Mouse (Mus musculus): Measurements from ENCODE around the gene Wdr19. TPM values are rescaled to one million over a fixed set of nuclear protein-coding genes. Genes with fewer than 3 reads are reported as not detected.
"Not testable (repeated sequence)": the region's sequence is repeated elsewhere in the genome, so short reads cannot be mapped to it uniquely, and the experiment has no call there.

Wdr19 gene
- total RNA-seq, 2 experiments from 2014 or later, result 7.0 to 9.3 TPM

DNA sequence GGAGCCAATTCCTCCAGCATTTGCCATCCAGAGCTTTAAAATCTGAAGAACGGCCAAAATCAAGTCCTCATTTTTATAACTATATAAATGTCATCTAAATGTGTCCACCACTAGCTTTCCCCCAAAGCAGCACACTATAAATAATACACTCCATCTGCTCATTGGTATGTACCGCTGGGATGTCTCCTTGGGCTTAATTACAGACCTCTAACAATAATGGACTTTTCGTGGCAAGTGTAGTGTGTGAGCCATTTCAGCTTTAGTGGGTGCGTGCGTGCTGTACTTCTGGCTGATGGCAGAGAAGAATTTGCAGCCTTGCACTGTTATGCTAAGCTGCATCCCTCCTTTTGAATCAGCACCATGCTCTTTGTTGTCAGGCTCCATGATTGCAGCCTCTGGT lies 7.9 kb upstream of the Wdr19 start:
- DNase-seq, result no peak

DNA sequence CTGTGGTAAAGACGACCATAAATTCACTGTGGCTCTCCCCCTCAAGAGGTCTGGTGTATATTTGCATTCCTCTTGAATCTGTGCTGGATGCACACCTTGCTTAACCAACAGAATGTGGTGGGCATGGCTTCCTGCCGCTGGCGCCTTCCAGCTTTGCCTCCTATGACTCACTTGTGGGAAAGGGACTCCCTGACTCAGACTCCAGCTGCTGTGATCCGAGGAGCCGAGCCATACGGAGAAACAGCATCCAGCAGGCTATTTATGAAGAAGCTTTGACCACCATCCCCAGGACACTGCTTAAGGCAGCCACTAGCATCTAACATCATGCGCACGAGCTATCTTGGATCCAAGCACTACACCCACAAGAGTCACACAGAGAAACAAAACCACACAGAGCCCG lies 5.1 kb upstream of the Wdr19 start:
- DNase-seq, result no peak

DNA sequence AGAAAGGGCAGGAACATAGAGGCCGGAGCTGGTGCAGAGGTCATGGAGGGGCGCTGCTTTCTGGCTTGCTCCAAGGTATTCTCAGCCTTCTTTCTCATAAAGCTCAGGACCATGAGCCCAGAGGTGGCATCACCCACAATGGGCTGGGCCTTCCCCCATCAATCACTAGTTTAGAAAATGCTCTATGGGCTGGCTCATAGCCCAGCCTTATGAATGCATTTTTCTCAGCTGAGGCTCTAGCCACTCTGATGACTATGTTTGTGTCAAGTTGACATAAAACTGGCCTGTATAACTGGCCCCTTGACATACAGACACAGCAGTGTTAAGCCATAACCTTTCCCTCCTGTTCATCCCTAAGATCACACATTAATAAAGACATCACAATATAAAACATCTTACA lies 5.2 kb downstream of the Wdr19 start:
- no peak for DNase-seq

DNA sequence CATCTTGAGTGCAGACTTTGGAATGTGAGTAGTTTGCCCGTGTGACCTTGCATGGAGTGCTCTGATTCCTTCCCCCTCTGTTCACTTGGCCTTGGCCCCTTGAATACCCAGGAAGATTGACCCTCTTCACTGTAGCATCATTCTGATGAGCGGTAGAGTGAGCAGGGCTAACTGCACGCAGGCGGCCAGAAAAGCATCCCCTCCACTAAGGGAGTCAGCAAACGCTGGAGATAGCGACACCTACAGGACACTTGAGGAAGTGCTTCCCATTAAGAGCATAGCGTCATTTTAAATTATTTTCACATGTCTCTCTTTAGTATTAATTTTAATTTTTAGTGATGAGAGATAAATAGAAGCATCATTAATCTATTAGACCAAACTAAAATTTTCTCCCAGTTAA lies 13.8 kb downstream of the Wdr19 start:
- peak; percentile 53 for DNase-seq

DNA sequence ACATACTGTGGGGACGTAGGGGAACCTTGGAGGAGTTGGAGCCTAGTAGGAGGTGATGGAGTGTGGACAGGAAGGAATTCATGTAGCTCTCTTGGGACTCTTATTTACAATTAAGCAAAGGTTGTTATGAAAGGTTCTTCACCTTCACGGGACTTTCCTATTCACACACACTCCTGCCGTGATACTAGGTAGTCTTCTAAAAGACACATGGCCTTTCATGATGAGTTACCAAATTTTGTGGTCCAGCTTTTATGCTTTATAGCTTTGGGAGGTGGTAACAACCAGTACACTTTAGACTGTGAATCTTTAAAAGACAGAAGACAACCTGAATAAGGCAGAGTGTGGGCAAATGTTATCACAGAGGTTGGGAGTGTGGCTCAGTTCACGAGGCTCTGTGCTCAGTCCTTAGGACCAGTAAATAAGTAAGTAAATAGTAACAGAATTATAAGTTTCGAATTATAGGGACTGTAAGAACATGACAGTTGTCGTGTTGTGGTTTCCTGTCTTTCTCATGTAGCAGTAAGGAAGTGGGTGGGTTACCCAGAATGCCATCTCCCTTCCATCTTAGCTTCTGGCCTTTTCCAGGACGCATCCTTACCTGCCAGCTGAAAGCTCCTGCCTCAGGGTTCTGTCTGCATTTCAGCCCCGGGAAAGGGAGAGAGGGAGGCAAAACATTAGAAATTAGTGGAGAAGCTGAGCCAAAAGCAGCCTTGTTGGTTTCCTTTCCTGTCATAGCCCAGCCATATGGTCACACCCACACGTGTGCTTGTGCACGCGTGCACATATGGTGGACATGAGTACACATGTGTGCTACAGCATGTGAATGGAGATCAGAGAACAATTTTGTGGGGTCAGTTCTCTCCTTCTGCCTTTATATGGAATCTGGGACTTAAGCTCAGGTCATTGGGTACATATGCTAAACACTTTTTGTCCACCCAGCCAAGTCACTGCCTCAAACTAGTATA lies 18.1 kb downstream of the Wdr19 start:
- DNase-seq, result no peak

DNA sequence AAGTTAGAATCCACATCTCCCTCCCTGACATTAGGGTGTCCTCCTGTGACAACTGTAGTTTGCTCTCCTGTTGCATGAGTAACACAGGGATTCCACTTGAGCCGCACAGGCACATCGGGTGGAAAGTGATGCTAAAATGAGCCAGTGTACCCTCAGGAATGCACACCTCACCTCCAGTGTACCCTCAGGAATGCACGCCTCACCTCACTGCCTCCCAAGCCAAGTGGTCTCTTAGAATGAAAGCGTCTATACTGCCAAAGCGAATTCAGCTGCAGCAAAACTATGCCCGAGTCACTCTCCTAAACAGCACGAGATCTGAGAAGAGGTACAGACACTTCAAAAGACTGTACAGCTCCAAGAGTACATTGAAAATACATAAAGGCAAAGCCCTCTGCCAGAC lies 21.5 kb downstream of the Wdr19 start:
- DNase-seq, result no peak

DNA sequence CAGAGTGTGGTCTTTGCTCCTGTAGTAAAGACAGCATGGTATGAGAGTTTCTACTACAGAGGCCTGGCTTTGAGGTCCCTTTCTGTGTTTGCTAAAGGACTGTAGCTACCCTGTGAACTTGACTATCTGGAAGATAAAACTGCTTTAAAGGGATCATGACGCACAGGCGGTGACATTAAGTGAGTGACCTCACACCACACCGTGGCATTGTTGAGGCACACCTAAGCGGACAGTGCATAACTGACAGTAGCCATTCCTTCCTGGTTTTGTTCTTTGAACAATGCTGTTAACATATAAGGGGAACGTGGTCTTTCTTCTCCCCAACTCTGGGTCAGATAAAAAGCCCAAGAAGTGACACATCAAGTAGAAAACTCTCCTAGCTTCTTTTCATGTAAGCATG lies 24.6 kb downstream of the Wdr19 start:
- no peak for DNase-seq

DNA sequence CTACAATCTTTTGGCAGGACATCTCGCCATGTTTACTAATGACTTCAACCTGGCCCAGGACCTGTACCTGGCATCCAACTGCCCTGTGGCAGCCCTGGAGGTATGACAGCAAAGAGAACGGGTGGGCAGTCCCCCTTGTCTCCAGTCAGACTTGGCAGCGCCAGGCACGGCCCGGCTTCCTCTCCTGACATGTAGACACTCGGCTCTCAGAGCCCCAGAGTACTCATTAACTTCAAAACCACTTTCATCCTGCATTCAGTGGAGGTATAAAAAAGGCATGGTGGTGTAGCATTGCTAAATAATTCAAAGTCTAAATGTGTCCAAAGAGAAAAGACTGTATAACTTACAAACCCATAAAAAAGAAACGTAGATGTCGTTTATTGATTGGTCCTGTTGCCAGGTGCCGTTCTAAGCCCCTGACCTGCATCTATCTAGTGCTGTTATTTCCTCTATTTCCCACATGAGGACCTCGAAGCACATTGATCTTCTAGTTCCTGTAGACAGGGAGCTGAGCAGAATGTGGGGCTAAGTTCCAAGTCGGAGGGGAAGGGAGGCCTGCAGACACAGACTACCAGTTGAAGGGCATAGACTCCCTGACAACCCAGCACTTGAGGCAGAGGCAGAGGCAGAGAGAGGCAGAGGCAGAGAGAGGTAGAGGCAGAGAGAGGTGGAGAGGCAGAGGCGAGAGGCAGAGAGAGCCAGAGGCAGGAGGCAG lies 31.9 kb downstream of the Wdr19 start:
- DNase-seq, result no peak

DNA sequence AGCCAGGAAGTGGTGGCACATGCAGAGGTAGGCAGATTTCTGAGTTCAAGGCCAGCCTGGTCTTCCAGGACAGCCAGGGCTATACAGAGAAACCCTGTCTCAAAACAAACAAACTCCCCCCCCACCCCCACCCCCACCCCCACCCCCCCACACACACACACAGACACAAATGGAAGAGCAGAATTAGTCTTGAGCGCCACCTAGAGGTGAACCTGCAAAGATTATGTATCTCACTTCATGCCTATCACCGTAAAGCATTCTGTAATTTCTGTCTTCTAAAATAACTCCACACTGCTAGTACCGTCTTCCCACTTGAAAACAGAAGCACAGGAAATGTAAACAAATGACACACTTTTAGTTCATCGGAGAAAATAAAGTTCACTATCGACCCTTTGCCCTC lies 43.2 kb downstream of the Wdr19 start:
- DNase-seq, result peak; percentile 34

DNA sequence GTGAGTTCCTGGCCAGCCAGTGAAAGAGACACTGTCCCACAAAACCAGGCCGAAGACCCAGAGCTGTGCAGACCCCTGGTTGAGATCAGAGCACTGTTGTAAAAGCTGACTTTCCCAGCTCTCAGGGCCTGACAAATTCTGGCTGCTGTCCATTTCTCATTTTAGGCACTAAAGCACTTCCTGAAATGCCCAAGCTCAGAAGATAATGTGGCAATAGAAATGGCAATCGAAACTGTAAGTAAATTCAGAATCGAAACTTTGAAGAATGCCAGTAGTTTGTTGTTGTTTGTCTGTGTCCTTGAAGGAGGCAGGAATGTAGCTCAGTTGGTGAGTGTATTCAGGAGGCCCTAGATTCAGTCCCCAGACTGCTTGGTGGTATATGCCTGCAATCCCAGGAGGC lies 47.8 kb downstream of the Wdr19 start:
- peak; percentile 19 for DNase-seq

DNA sequence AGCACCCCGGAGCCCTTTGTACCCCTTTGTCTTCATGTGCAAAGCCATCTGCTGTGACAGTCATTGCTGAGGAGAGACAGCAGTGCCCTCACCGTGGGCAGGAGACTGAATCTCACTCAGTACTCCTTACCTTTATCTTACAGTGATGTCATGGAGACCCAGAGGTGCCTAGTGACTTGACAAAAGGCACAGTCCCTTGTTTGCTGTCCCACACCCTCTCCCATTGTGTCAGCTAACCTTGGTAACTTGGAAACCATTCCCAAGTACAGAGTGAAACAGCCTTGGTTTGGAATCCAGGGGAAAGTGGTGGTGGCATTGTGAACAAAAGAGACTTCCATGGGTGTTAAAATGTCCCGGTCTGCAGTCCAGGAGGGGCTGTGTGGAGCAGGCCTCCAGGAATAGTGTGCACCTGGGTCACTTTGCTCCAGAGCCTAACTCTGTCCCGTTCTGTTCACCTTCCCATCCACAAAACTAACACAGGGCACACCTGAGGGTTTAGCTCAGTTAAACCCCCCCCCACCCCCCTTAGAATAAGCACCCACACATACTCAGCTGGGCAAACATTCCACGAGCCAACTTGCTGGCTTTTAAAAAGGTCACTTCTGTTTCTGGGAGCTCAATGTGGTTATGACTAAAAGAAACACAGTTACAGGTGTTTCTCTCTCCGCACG lies 50.8 kb downstream of the Wdr19 start:
- peak; percentile 36 for DNase-seq

DNA sequence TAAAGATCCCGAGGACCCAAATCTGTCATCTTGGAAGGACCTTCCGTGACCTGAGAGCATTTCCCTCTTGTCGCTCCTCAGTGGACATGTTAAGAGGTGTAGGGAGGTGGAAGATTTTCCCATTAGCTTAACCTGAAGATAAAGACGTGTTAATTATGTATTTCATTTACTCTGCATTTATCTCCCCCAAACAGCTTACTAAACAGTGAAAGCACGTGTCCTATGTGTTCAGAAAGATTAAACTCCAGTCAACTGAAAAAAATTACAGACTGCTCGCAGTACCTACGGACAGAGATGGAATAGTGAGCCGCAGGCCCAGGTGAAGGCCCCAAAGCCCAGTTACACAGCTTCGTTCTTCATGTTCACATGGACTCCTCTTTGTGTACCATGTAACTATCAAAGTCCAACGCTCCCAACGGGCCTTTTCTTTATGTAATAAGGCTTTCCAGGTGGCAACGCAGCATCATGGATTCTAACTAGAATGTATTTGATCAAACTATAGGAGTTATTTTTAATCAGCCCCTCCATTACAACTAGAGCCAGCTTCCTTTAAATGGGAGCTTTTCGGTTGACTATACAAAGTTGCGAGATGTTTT lies 58.5 kb downstream of the Wdr19 start:
- no peak for DNase-seq

DNA sequence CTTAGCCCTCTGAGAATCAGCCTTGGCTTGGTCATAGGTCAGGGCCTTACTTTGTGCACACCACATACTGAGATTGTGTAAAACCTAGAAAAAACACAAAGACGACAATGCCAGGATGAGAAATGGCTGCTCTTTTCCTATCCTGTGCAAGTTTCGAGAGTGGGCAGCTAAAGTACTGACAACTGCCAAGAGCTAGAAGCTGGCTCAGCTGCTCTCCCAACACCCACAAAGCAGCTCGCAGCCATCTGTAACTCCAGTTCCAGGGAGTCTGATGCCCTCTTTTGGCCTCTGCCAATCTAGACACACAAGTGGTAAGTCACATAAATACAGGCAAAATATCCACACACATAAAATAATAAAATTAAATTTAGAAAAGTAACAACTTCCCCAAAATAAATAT lies 74.5 kb downstream of the Wdr19 start:
- DNase-seq, result peak; percentile 25

DNA sequence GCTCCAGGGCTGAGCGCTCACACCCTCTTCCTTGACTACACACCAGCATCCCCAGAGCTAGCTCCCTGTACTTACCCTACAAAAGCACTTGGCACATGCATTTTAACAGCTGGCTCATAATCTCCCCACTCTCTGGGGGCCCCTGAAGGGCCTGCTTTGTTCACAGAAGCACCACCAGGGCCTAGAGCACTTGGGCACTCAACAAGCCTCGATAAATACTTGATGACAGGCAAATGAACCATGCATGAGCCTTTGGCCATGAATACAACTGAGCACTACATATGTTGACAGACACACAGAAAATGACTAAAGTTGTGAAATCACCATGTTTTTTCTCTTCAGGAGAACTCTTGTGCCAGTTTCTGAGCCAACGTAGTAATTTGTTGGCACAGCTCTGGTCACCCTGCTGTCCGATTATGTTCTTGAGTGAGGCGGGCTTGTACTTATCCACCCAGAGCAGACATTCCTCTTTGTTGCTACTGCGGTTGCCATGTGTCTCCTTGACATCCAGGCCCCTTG lies 79.7 kb downstream of the Wdr19 start:
- peak; percentile 21 for DNase-seq

DNA sequence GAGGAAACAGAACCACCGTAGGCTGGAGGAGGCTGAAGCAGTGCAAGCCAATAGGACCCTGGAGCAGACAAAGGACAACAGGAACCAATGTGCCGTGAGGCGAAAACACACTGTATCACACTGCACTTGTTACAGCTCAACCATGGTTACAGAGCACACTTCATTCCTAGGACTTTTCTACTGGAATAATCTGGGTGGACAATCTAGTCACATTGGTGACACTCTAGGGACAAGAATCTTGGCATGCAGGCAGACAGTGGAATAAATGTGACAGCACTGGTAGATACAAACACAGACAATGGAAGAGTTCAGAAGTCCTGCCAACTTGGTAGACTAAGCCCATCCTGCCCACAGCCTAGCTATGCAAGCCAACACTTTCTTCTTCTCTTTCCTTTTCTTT lies 81.7 kb downstream of the Wdr19 start:
- DNase-seq, result no peak

DNA sequence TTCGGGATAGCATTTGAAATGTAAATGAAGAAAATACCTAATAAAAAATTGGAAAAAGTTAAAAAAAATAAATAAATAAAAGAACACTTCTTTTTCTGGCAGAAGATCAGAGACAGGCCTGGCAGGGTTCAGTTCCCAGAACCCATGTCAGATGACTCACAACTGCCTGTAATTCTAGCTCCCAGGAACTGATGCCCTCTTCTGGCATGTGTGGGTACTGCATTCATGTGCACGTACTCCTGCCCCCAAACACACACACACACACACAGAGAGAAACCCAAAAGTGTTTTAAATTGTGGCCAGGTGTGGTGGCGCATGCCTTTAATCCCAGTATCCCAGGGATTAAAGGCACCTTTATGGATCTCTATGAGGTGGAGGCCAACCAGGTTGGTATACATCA lies 84.7 kb downstream of the Wdr19 start:
- DNase-seq, result peak; percentile 32

DNA sequence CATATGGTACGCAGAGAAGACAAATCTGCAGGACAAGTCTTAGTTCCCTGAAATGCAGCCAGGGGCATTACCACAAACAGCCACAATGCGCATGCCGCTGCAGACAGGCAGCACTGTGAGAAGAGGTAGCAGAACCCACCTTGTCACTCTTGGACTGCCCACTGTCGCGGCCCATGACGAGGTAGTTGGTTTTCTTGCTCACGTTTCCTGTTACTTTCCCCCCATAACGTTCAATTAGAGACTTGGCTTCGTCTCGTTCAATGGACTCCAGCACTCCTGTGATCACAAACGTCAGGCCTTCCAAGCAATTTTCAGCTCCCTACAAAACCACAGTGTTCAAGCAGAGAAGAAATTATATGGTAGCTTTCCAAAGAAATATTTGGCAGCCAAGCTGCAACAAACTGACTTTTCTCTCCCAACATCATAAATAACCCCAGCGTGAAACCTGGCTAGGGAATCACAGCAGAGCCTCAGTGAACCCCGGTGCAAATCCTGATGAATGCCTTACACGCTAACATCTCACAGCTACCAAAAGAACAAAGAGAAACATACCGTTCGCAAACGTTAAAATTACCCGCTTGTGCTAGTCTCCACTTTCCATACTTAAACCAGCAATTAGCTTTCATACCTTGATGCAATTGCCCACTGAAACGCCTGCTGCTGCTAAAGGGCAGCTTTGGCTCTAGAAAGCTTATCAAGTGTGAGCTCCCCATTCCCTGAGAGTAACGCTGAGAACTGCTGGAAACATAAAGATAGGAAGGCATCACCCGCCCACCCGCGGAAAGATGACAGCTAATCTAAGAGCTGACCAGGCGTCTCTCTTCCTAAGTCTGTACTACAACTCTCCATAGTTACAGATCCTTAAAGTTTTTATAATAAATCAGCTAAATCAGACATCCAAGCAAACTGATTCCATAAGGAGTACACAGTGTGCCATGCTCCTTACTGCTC lies 88.5 kb downstream of the Wdr19 start:
- no peak for DNase-seq

DNA sequence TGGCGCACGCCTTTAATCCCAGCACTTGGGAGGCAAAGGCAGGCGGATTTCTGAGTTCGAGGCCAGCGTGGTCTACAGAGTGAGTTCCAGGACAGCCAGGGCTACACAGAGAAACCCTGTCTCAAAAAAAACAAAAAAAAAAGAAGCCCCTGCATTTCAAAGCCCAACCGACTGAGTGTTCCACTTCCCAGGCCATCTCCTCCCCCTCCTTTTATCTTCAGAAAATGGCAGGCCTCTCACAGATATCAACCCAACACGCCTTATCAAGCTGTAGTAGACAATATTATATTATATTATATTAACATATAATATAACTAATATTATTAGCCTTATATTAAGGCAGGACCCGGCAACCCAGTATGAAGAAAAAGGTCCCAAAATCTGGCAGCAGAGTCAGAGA lies 89.5 kb downstream of the Wdr19 start:
- DNase-seq, result not testable (repeated sequence)

DNA sequence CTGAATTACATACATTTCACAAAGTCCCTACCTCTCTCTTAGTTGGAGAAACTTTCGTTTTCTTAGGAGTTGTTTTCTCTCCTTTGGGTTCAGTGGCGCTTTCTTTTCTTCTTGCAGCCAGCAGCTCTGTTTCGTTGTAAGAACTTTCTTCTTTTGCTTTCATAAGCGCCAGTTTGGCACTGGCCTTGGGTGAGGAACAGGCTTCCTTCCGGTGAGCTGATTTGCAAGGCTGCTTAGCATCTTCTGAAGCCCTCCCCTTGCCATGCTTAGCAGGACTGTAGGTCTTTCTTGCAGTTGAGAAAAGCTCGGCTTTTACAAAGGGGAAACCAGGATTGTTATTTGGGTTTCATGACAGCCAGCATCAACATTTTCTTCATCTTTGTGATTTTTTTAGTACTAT lies 94.1 kb downstream of the Wdr19 start:
- no peak for DNase-seq

DNA sequence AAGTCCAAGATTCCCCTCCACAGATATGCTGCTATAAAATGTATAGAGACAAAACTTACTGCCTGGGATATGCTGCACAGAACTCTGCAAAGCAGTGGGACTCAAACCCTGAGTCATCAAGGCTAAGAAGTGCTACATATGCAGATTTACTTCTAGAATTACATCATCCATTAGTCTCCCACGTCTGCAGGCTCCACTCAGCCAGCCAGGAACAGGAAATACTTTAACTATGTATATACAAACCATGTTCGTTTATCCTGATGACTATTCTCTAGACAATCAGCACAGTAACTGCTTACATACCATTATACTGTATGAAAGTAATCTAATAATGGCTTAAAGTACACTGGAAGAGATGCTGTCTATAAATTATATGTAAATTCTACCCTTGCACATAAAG lies 94.8 kb downstream of the Wdr19 start:
- DNase-seq, result no peak
